Mouse (Mus musculus): ENCODE results near the gene Gm15262.
A peak's percentile ranks its signal among the peaks of the same experiment; 100 is the strongest.
"Not testable (repeated sequence)": the region's sequence is repeated elsewhere in the genome, so short reads cannot be mapped to it uniquely, and the experiment has no call there.

Gene Gm15262

DNA sequence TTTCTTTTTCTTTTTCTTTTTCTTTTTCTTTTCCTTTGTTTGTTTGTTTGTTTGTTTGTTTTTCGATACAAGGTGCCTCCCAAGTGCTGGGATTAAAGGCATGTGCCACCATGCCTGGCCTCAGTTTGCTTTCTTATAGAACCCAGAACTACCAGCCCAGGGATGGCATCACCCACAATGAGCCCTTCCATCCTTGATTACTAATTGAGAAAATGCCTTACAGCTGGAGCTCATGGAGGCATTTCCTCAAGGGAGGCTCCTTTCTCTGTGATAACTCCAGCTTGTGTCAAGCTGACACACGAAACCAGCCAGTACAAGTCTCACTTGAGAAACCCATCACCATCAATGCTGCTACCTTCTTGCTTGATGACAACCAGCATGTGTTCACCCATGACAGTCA, at the start of gene Gm15262:
Gene Gm15262 (plus strand): TSS at position 301 of the 400 bp plus-strand sequence.
- DNase-seq (ENCODE audit: low spot score) = not testable (repeated sequence)

DNA sequence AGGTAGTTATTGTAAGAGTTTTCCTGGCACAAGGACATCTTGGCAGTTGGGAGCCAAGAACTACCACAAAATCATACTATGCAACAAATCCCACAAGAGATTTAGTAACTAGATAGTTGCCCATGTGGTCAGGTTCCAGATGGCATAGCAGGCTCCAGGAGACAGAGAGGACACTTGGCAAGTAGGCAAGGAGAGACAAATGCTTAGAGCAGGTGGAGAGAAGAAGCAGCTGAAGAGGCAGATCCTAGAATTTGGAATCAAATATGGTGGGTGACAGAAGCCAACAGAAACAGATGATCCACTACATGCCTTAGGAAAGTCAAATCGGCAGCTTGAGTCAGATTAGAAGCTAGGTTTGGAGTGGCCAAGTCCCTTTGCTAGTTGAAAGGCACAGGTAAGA, 20.9 kb downstream of the Gm15262 start:
- no peak for DNase-seq (ENCODE audit: low spot score)

DNA sequence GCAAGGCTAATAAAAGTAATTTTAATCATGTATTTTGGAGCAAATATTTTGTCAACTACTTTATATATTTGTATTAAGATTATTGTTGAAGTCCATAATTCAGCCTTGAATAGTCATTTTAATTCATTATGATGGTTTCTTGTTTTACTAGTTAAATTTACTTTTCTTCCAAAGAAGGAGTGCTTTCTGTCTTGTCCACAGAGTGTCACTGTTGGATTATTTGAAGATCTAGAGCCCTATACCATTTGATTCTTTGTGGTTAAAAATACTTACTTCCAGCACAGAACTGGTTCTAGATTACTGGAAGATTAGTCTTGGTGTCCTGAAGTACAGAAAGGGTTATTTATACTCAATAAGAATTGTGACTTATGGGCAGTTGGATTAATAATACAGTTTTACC, 29.2 kb downstream of the Gm15262 start:
- DNase-seq (ENCODE audit: low spot score) = no peak

DNA sequence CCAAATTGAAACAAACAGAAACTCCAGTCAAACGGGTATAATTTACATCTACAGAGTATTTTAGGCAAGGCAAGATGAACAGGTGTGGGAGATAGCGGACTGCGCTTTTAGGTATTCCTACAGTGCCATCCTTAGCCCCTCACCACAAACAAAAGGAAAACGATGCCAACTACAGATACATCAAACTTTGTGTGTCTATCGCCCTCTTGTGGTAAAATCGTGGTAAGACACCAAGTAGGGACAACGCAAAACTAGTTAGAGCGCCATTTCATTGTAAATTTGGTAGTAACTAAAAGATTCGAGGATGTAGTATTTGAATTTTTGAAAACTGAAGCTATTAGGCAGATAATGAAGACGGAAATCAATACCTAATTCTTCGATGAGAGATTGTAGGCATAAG, 83.7 kb downstream of the Gm15262 start:
- no peak for DNase-seq (ENCODE audit: low spot score)

DNA sequence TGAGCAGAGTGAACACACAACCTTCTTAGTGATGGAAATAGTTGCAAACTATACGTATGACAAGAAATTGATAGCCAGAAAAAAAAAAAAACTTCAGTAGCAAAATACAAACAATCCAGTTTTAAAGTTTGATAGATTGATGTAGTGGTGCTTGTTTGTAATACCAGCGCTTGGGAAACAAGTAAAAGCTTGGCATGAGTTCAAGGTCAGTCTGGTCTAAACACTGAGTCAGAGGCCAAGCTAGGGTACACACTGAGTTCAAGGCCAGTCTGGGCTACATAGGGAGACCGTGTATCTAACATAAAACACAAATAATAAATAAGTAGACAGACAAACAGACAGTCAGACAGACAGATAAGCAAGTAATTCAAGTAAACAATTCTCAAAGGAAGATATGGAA, 84.2 kb downstream of the Gm15262 start:
- no peak for DNase-seq (ENCODE audit: low spot score)

DNA sequence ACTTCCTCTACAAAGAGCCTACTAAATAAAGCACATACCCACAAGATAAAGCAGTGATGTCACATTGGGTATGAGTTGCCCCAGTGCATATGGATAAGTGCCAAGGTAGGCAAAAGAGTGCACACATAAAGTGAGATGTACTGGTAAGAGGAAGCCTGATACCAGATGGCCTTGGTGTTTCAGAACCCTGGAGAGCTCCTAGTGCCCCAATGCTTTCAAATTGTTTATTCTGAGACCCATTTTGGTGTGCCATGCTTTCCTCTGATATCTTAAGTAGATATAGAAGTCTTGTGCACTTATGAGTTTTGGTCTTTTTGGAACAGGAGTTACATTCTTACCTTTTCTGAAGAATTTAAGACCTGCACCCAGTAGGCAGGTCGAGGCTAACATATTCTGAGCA, 88.3 kb downstream of the Gm15262 start:
- no peak for DNase-seq (ENCODE audit: low spot score)

DNA sequence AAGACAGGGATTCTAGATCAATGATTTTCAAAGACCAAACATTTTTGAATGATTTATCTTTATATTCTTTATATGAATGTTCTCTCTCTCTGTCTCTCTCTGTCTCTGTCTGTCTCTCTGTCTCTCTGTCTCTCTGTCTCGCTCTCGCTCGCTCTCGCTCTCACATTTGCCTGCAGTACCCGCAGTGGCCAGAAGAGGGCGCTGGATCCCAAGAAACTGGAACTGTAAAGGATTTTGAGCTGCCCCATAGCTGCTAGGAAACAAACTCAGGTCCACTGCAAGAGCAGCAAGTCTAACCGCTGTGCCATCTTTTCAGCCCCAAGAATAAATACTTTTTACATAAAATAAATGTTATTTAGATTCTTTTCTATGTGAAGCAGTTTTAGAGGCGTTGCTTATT, 98.5 kb downstream of the Gm15262 start:
- DNase-seq (ENCODE audit: low spot score) = no peak

DNA sequence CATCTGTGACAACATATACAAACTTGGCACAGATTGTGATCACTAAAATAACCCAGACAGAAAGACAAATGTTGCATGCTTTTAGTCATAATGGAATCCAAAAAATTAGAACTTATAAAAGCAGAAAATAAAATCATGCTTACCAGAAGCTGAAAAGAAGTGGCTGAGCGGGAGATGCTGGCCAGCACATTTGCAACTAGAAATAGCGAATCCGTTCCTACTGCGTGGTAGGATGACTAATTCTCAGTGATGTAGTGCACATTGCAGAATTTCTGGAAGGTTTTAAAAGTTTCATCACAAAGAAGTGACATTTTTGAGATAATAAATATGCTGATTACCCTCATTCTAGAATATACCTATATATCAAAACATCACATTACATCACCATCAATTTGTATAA, 100.7 kb downstream of the Gm15262 start:
- no peak for DNase-seq (ENCODE audit: low spot score)

DNA sequence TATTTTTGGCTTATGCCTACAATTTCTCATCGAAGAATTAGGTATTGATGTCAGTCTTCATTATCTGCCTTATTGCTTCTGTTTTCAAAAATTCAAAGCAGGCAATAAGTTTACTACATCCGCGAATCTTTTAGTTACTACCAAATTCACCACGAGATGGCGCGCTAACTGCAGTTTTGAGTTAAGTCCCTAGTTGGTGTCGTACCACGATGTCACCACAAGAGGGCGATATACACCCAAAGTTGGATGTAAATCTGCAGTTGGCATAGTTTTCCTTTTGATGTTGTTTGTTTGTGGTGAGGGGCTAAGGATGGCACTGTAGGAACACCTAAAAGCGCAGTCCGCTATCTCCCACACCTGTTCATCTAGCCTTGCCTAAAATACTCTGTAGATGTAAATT, 111.9 kb downstream of the Gm15262 start:
- DNase-seq (ENCODE audit: low spot score) = peak; percentile 18

DNA sequence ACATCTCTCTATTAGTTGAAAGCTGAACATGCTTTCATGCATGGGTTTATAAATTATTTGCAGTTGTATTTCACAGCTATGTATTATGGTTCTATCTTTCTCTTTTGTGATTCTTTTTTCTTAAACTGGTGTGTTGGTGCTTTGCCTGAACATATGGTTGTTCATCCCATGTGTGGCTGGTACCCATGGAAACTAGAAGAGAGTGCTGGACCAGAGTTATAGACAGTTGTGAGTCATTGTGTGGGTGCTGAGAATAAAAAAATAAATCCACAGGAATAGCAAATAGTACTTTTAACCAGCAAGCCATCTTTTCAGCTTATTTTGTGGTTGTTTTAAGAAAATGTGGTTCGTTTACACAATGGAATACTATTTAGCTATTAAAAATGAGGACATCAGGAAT, 123.9 kb downstream of the Gm15262 start:
- no peak for DNase-seq (ENCODE audit: low spot score)

All from urinary bladder, postnatal 10 days (tissue).